Mouse (Mus musculus): ENCODE measurements at regions not wholly inside any gene's neighbourhood (a gene's known extent, or its start where the extent isn't known, plus 50 kb on each side); places are given as distances from the start of the nearest gene placed in this dataset.

DNA sequence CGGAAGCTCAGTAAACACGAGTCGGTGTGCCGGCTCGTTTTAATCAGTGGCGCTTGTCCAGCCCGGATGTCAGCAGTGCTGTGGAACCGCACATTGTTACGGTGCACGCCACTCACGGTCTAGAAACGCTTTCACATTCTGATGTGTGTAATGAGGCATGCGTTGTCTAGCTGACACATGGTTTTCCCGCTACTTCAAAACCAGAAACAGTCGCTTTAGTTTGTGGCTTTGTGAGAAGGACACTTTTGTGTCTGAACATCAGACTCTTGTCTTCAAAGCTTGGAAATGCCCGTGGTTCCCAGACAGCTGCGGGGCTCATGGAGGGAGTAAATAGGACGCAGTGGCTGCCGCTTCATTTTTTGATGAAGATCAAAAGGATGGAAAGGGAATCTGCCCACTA, 77.0 kb upstream of the Lgr5 start:
- Histone ChIP-seq H3K27me3 (no peaks in the 10 kb centered on the region), H3K36me3 (no peaks in the 10 kb centered on the region), H3K9me3 (no peaks in the 10 kb centered on the region), H3K27ac (no peak overlapping the region), H3K4me3 (replicated peaks) (no peak overlapping the region), H3K4me1 (replicated peaks) (no peaks in the 10 kb centered on the region), H3K4me2 (no peak overlapping the region), H3K9ac (replicated peaks) (no peak overlapping the region)
- ATAC-seq (ENCODE audit: insufficient number of reproducible peaks, insufficient read depth, low FRiP score, low TSS enrichment, low read depth) = no peak
- 85% methylated on average over 19 of the region's 19 CpGs for WGBS

- Histone ChIP-seq H3K4me3 (replicated peaks) (no peak overlapping the region), H3K4me1 (replicated peaks) (no peaks in the 10 kb centered on the region), H3K9me3 (no peaks in the 10 kb centered on the region), H3K27me3 (no peaks in the 10 kb centered on the region), H3K36me3 (no peaks in the 10 kb centered on the region), H3K9ac (replicated peaks) (no peak overlapping the region), H3K4me2 (no peak overlapping the region), H3K27ac (no peak overlapping the region)
- ATAC-seq (ENCODE audit: insufficient number of reproducible peaks, insufficient read depth, low FRiP score, low TSS enrichment, low read depth) = no peak
- 94% methylated on average over 2 of the region's 2 CpGs for WGBS
These were observed 89.1 kb upstream of the Lgr5 start for GRCm38 (mm10) chr10:115676661-115677060.

DNA sequence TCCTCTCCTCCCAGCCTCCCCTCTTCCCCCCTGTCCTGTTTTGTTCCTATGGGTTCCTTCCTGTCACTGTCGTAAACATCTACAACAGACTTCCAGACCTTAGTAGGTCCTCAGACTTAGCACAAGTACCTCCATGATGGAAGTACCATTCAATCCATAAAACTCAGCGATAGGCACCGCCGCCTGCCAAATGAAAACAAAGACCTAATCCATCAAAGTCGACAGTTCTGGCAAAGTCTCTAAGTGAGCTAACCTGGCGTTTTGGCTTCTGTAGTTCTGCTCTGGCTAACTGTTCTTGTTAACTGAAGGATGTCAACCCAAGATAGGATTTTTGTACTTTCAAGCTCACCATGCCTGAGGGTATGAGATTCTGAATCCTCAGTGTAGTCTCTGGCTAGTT, 93.5 kb upstream of the Lgr5 start:
- H3K9me3 ChIP-seq = no peaks in the 10 kb centered on the region
- no peaks in the 10 kb centered on the region for H3K4me1 ChIP-seq (replicated peaks)
- H3K36me3 ChIP-seq = no peaks in the 10 kb centered on the region
- no peak overlapping the region for H3K4me3 ChIP-seq (replicated peaks)
- no peak overlapping the region for H3K4me2 ChIP-seq
- H3K9ac ChIP-seq (replicated peaks) = no peak overlapping the region
- H3K27ac ChIP-seq = no peak overlapping the region
- 75% methylated on average over 6 of the region's 6 CpGs for WGBS
- no peaks in the 10 kb centered on the region for H3K27me3 ChIP-seq
- no peak for ATAC-seq (ENCODE audit: insufficient number of reproducible peaks, insufficient read depth, low FRiP score, low TSS enrichment, low read depth)

GRCm38 (mm10) chr10:115691939-115692338, 104.4 kb upstream of the Lgr5 start:
- WGBS = 92% methylated on average over 4 of the region's 4 CpGs
- no peaks in the 10 kb centered on the region for H3K36me3 ChIP-seq
- no peak overlapping the region for H3K9ac ChIP-seq (replicated peaks)
- no peak overlapping the region for H3K4me3 ChIP-seq (replicated peaks)
- H3K4me1 ChIP-seq (replicated peaks) = no peaks in the 10 kb centered on the region
- no peak overlapping the region for H3K27ac ChIP-seq
- no peaks in the 10 kb centered on the region for H3K27me3 ChIP-seq
- no peak for ATAC-seq (ENCODE audit: insufficient number of reproducible peaks, insufficient read depth, low FRiP score, low TSS enrichment, low read depth)
- no peaks in the 10 kb centered on the region for H3K9me3 ChIP-seq
- no peak overlapping the region for H3K4me2 ChIP-seq

DNA sequence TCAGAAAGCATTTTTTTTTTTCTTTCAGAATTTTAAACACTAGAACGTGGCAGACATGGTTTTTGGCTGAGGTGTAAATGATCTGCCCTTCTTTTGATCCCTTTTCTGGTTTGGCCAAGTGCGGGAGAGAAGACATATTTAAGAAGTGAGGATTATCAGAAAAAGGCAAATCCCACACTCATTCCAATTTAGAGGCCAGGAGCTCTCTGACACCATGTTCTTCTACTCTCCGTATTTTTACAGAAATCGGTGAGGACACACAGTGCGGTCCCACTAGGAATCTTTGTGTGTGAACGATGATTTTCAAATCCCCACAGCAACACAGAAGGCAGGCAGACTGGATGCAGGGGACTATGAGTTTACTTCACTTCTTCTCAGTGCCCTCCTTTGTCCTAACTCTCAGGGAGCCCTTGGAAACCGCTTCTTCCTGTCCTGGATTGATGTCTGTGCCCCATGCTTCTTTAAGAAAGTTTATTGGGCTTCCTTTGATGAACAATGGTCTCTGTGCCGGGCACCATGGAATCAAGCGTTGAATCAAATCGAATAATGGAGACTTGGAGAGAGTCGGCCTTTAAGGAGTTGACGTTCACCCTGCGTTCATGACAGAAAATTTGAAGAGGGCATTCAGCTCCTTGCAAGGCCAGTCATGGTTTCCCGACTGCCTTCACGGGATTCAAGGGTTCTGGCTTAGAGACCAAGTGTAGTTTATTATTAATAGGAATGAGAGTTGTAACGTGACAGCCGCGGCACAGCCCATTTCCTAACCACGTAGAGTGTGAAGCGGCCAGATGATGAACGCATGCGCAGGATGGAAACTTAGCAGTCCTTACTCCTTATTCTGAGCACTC, 106.6 kb upstream of the Lgr5 start:
- no peak overlapping the region for H3K27ac ChIP-seq
- no peak overlapping the region for H3K4me2 ChIP-seq
- H3K4me1 ChIP-seq (replicated peaks) = no peaks in the 10 kb centered on the region
- no peaks in the 10 kb centered on the region for H3K36me3 ChIP-seq
- H3K9ac ChIP-seq (replicated peaks) = no peak overlapping the region
- H3K4me3 ChIP-seq (replicated peaks) = no peak overlapping the region
- WGBS = 90% methylated on average over 22 of the region's 22 CpGs
- H3K27me3 ChIP-seq = no peaks in the 10 kb centered on the region
- H3K9me3 ChIP-seq = no peaks in the 10 kb centered on the region
- ATAC-seq (ENCODE audit: insufficient number of reproducible peaks, insufficient read depth, low FRiP score, low TSS enrichment, low read depth) = no peak

DNA sequence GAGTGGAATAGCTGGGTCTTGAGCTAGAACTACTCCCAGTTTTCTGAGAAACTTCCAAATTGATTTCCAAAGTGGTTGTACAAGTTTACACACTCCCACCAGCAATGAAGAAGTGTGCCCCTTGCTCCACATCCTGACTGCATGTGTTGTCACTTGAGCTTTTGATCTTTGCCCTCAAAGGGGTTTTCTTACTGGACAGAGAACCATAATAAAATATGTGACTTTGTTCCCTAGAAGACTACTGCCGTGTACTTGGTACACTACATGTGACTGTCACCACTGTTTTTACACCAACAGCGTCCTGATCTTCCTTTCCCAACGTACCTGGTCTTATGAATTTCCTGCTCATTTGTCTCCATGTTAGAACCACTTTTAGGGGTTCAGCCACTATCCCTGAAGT, 114.3 kb upstream of the Tspan8 start:
- Histone ChIP-seq H3K9me3 (no peaks in the 10 kb centered on the region), H3K9ac (replicated peaks) (no peak overlapping the region), H3K27me3 (no peaks in the 10 kb centered on the region), H3K4me1 (replicated peaks) (no peaks in the 10 kb centered on the region), H3K36me3 (no peaks in the 10 kb centered on the region), H3K4me3 (replicated peaks) (no peak overlapping the region), H3K27ac (no peak overlapping the region), H3K4me2 (no peak overlapping the region)
- no peak for ATAC-seq (ENCODE audit: insufficient number of reproducible peaks, insufficient read depth, low FRiP score, low TSS enrichment, low read depth)
- 79% methylated on average over 3 of the region's 3 CpGs for WGBS

DNA sequence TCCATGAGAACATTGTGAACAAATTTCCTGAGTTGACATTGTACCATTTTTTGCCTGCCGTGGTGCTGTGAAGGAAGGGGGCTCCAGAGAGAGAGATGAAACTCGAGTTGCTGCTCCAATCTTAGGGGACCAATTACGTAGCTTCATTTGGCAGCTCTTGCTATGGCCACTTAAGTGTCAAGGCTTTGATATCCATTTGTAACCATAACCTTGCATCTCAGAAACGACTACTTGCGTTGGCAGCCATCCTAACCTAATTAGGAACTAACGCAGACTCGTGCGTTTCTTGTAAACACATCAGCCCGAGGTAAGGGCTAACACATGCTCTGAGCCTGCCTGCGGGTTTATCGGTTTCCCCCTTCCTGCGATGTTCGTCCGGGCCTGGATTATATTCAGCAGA, 108.0 kb upstream of the Tspan8 start:
- Histone ChIP-seq H3K27me3 (no peaks in the 10 kb centered on the region), H3K36me3 (no peaks in the 10 kb centered on the region), H3K9ac (replicated peaks) (no peak overlapping the region), H3K4me3 (replicated peaks) (0 out of 2 replicates have a peak overlapping the region, but pooled peaks have one; percentile 7), H3K9me3 (no peaks in the 10 kb centered on the region), H3K4me2 (peak overlapping the region; percentile 42), H3K27ac (0 out of 2 replicates have a peak overlapping the region, but pooled peaks have one; percentile 17), H3K4me1 (replicated peaks) (peaks cover 5% of the 10 kb centered on the region)
- no peak for ATAC-seq (ENCODE audit: insufficient number of reproducible peaks, insufficient read depth, low FRiP score, low TSS enrichment, low read depth)
- WGBS = 14% methylated on average over 14 of the region's 14 CpGs

GRCm38 (mm10) chr10:115713896-115714295, 102.7 kb upstream of the Tspan8 start:
- ATAC-seq (ENCODE audit: insufficient number of reproducible peaks, insufficient read depth, low FRiP score, low TSS enrichment, low read depth) = no peak
- H3K36me3 ChIP-seq = no peaks in the 10 kb centered on the region
- peaks cover under 1% of the 10 kb centered on the region; the same call in 1 of the 2 replicates for H3K4me1 ChIP-seq (replicated peaks)
- no peak overlapping the region for H3K9ac ChIP-seq (replicated peaks)
- 68% methylated on average over 6 of the region's 6 CpGs for WGBS
- H3K9me3 ChIP-seq = no peaks in the 10 kb centered on the region
- H3K4me3 ChIP-seq (replicated peaks) = no peak overlapping the region
- H3K27ac ChIP-seq = no peak overlapping the region
- no peaks in the 10 kb centered on the region for H3K27me3 ChIP-seq
- H3K4me2 ChIP-seq = no peak overlapping the region

DNA sequence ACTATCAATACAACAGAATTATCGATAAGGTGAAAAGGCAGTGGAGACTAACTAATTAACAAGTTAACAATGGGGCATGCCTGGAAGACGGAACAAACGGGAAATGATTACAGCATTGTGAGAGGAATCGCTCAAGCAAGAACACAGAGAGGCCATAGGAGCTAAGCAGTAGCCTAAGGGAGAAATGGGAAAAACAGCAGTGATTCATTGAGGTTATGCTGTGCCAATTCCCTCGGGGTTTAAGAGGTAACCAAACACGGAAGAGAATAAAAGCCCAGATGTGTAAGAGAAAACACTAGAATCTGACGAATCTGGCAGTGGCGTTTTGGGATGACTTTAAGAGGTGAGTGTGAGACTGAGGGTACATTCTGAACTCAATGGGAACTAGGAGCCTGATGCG, 100.5 kb upstream of the Tspan8 start:
- Histone ChIP-seq H3K9me3 (no peaks in the 10 kb centered on the region), H3K4me1 (replicated peaks) (no peaks in the 10 kb centered on the region), H3K9ac (replicated peaks) (no peak overlapping the region), H3K4me3 (replicated peaks) (no peak overlapping the region), H3K27me3 (no peaks in the 10 kb centered on the region), H3K27ac (no peak overlapping the region), H3K36me3 (no peaks in the 10 kb centered on the region), H3K4me2 (no peak overlapping the region)
- WGBS = 56% methylated on average over 9 of the region's 9 CpGs
- ATAC-seq (ENCODE audit: insufficient number of reproducible peaks, insufficient read depth, low FRiP score, low TSS enrichment, low read depth) = no peak

DNA sequence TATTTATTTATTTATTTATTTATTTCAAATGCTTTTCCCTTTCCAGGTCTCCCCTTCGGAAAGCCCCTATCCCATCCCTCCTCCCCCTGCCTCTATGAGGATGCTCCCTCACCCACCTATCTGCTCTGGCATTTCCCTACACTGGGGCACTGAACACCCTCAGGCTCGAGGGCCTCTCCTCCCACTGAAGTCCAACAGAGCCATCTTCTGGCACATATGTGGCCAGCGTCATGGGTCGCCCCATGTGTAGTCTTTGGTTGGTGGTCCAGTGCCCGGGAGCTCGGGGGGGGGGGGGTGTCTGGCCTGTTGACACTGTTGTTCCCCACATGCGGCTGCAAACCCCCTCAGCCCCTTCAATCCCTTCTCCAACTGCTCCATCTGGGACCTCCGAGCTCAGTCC, 99.6 kb upstream of the Tspan8 start:
- 87% methylated on average over 8 of the region's 8 CpGs for WGBS
- no peak for ATAC-seq (ENCODE audit: insufficient number of reproducible peaks, insufficient read depth, low FRiP score, low TSS enrichment, low read depth)
- Histone ChIP-seq H3K27me3 (no peaks in the 10 kb centered on the region), H3K4me2 (no peak overlapping the region), H3K36me3 (no peaks in the 10 kb centered on the region), H3K9me3 (no peaks in the 10 kb centered on the region), H3K9ac (replicated peaks) (no peak overlapping the region), H3K27ac (no peak overlapping the region), H3K4me3 (replicated peaks) (no peak overlapping the region), H3K4me1 (replicated peaks) (no peaks in the 10 kb centered on the region)

DNA sequence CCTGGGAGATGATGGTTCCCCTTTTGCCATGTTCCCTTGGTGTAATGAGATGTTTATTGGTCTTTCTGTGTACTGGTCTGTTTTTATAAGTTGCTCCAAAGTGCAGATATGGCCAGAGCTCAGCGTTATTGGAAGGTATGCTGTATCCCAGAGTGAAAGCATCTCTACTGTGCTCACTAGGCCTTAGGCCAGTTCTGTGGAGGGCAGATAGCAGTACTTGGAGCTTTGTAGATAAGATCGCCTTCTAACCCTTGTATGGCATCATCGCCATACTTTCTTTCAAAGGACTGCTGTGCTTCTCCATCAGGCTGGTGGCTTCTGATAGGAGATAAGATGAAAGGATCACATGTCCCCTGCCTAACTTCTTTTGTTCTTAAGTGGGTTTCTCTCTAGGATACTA, 94.0 kb upstream of the Tspan8 start:
- Histone ChIP-seq H3K4me2 (no peak overlapping the region), H3K27me3 (no peaks in the 10 kb centered on the region), H3K4me1 (replicated peaks) (no peaks in the 10 kb centered on the region), H3K4me3 (replicated peaks) (no peak overlapping the region), H3K36me3 (no peaks in the 10 kb centered on the region), H3K9ac (replicated peaks) (no peak overlapping the region), H3K9me3 (peaks cover 4% of the 10 kb centered on the region; the same call in 1 of the 2 replicates), H3K27ac (no peak overlapping the region)
- WGBS = 91% methylated on average over 3 of the region's 3 CpGs
- no peak for ATAC-seq (ENCODE audit: insufficient number of reproducible peaks, insufficient read depth, low FRiP score, low TSS enrichment, low read depth)
